In genomic region chr19:4711601-4712155, GRCm38 (mm10) we compare ENCODE assay signal across 8 mouse cellular contexts. TPM values are rescaled to one million over a fixed set of nuclear protein-coding genes. Genes with fewer than 3 reads are reported as not detected.
DNase-seq lines count a peak whose midpoint lies in the region; ATAC-seq and TF ChIP-seq lines count a peak whose summit lies in the region.

No protein-coding gene starts in this region.

- no peak overlapping the region for H3K27ac ChIP-seq in heart, embryonic 15.5 days
- H3K27ac ChIP-seq in embryonic fibroblast, embryonic 13.5 days (ENCODE audit: insufficient read depth, low read length): no peak overlapping the region
- no peak overlapping the region for H3K27ac ChIP-seq in liver, embryonic 12.5 days
- no peak overlapping the region for H3K27ac ChIP-seq in stomach, postnatal 0 days (replicated peaks)

- no peak for TF ChIP-seq CTCF in embryonic fibroblast, embryonic 13.5 days (IDR thresholded peaks at IDR 0.05; ENCODE audit: borderline replicate concordance, insufficient read depth, low read length)
- TF ChIP-seq CTCF in stomach, postnatal 0 days (IDR thresholded peaks at IDR 0.05; ENCODE audit: low read depth): no peak

- no peaks in the 10 kb centered on the region for H3K9me3 ChIP-seq in heart, embryonic 15.5 days (replicated peaks)
- H3K9me3 ChIP-seq in liver, embryonic 12.5 days (replicated peaks): no peaks in the 10 kb centered on the region
- H3K9me3 ChIP-seq in stomach, postnatal 0 days (ENCODE audit: control insufficient read depth, low read length): no peaks in the 10 kb centered on the region

- H3K36me3 ChIP-seq in heart, embryonic 15.5 days: no peaks in the 10 kb centered on the region
- H3K36me3 ChIP-seq in liver, embryonic 12.5 days: no peaks in the 10 kb centered on the region
- no peaks in the 10 kb centered on the region for H3K36me3 ChIP-seq in stomach, postnatal 0 days (ENCODE audit: control insufficient read depth, insufficient read depth, low read length)

- TF ChIP-seq POLR2A in embryonic fibroblast, embryonic 13.5 days (IDR thresholded peaks at IDR 0.05; ENCODE audit: low read depth, low read length): no peak

- peak overlapping the region; percentile 98 for H3K4me2 ChIP-seq in heart, embryonic 15.5 days
- peak overlapping the region; percentile 71 for H3K4me2 ChIP-seq in liver, embryonic 12.5 days
- H3K4me2 ChIP-seq in stomach, postnatal 0 days (replicated peaks; ENCODE audit: low read depth): peak overlapping the region; percentile 92

- peaks cover 77% of the 10 kb centered on the region for H3K27me3 ChIP-seq in heart, embryonic 15.5 days
- H3K27me3 ChIP-seq in liver, embryonic 12.5 days (replicated peaks): peaks cover 79% of the 10 kb centered on the region
- H3K27me3 ChIP-seq in stomach, postnatal 0 days (ENCODE audit: control insufficient read depth, insufficient read depth, low read length): peaks cover 16% of the 10 kb centered on the region; the same call in 1 of the 2 replicates

- WGBS in heart, embryonic 15.5 days: 1% methylated on average over 46 of the region's 65 CpGs
- WGBS in liver, embryonic 12.5 days (ENCODE audit: insufficient replicate concordance): 2% methylated on average over 46 of the region's 65 CpGs
- 1% methylated on average over 41 of the region's 65 CpGs for WGBS in stomach, postnatal 0 days

- TF ChIP-seq EP300 in stomach, postnatal 0 days (optimal IDR thresholded peaks at IDR 0.05): no peak

- no peak for ATAC-seq in heart, embryonic 15.5 days (replicated peaks; ENCODE audit: insufficient number of reproducible peaks, insufficient read depth, low FRiP score, low read depth)
- ATAC-seq in liver, embryonic 12.5 days: no peak
- ATAC-seq in stomach, postnatal 0 days (ENCODE audit: low FRiP score, low TSS enrichment): no peak

- peaks cover 17% of the 10 kb centered on the region for H3K4me1 ChIP-seq in heart, embryonic 15.5 days (replicated peaks)
- no peaks in the 10 kb centered on the region for H3K4me1 ChIP-seq in embryonic fibroblast, embryonic 13.5 days (ENCODE audit: control insufficient read depth, insufficient read depth, low read length)
- H3K4me1 ChIP-seq in liver, embryonic 12.5 days: peaks cover 4% of the 10 kb centered on the region; the same call in 1 of the 2 replicates
- no peaks in the 10 kb centered on the region for H3K4me1 ChIP-seq in stomach, postnatal 0 days (replicated peaks; ENCODE audit: control insufficient read depth, insufficient read depth)

- peak overlapping the region; percentile 47 for H3K9ac ChIP-seq in heart, embryonic 15.5 days
- H3K9ac ChIP-seq in liver, embryonic 12.5 days: no peak overlapping the region
- H3K9ac ChIP-seq in stomach, postnatal 0 days (ENCODE audit: low read length): peak overlapping the region; percentile 55

- H3K4me3 ChIP-seq in heart, embryonic 15.5 days: peak overlapping the region; percentile 49
- peak overlapping the region; percentile 12; the same call in 1 of the 2 replicates for H3K4me3 ChIP-seq in embryonic fibroblast, embryonic 13.5 days (ENCODE audit: insufficient read depth, low read length)
- peak overlapping the region; percentile 47 for H3K4me3 ChIP-seq in liver, embryonic 12.5 days
- H3K4me3 ChIP-seq in stomach, postnatal 0 days (ENCODE audit: low read depth, low read length): peak overlapping the region; percentile 51

- no peak for DNase-seq in heart, adult 9 months (ENCODE audit: low spot score in 2 of 2)
- peak; percentile 69 for DNase-seq in ZHBTc4 (ENCODE audit: low read depth, low spot score)
- DNase-seq in stomach, postnatal 0 days (ENCODE audit: low spot score): no peak
- DNase-seq in T-cell, adult 2 months (ENCODE audit: low spot score): no peak
- no peak for DNase-seq in frontal cortex, postnatal 36 days (ENCODE audit: low spot score in 2 of 2)

RNA-seq across cellular contexts. Expression of gene Sptbn2, which starts 0.7 kb away (rescaled TPM):
- 0.18 and 0.56 TPM in 2 replicates for polyA plus RNA-seq in heart, embryonic 15.5 days (2015; fragmentation: Nextera tagmentation; extraction: Ambion mirVana)
- polyA plus RNA-seq in embryonic fibroblast, embryonic 13.5 days (2011; ENCODE audit: insufficient read length, low read depth, missing spikeins): not detected in 2 replicates
- 0.14 and 0.30 TPM in 2 replicates for polyA plus RNA-seq in liver, embryonic 12.5 days (2016; fragmentation: Nextera tagmentation; extraction: Ambion mirVana)
- polyA plus RNA-seq in stomach, postnatal 0 days (2015; fragmentation: Nextera tagmentation; extraction: Ambion mirVana): 3.5 and 3.6 TPM in 2 replicates

RNA-seq across cellular contexts. Expression of gene Gm960, which starts 13.2 kb away (rescaled TPM):
- polyA plus RNA-seq in heart, embryonic 15.5 days (2015; fragmentation: Nextera tagmentation; extraction: Ambion mirVana): 0.48 and 0.52 TPM in 2 replicates
- 0.50 TPM in 1 of 2 replicates, not detected in the other for polyA plus RNA-seq in embryonic fibroblast, embryonic 13.5 days (2011; ENCODE audit: insufficient read length, low read depth, missing spikeins)
- polyA plus RNA-seq in liver, embryonic 12.5 days (2016; fragmentation: Nextera tagmentation; extraction: Ambion mirVana): 0.43 and 1.1 TPM in 2 replicates
- polyA plus RNA-seq in stomach, postnatal 0 days (2015; fragmentation: Nextera tagmentation; extraction: Ambion mirVana): 1.7 and 2.3 TPM in 2 replicates

RNA-seq across cellular contexts. Expression of gene Rbm4b, which starts 44.6 kb away (rescaled TPM):
- polyA plus RNA-seq in heart, embryonic 15.5 days (2015; fragmentation: Nextera tagmentation; extraction: Ambion mirVana): 30.8 and 36.3 TPM in 2 replicates
- 7.0 and 11.9 TPM in 2 replicates for polyA plus RNA-seq in embryonic fibroblast, embryonic 13.5 days (2011; ENCODE audit: insufficient read length, low read depth, missing spikeins)
- 22.7 and 24.0 TPM in 2 replicates for polyA plus RNA-seq in liver, embryonic 12.5 days (2016; fragmentation: Nextera tagmentation; extraction: Ambion mirVana)
- 17.6 and 19.3 TPM in 2 replicates for polyA plus RNA-seq in stomach, postnatal 0 days (2015; fragmentation: Nextera tagmentation; extraction: Ambion mirVana)
